Comparison of ENCODE assay signal across 8 mouse cellular contexts in genomic region chr11:17181807-17182206, GRCm38 (mm10). TPM values are rescaled to one million over a fixed set of nuclear protein-coding genes. Genes with fewer than 3 reads are reported as not detected.
DNase-seq lines count a peak whose midpoint lies in the region; ATAC-seq and TF ChIP-seq lines count a peak whose summit lies in the region.

Gene Wdr92 (plus strand): TSS chr11:17182107.

- no peaks in the 10 kb centered on the region for H3K27me3 ChIP-seq in forebrain, embryonic 12.5 days
- H3K27me3 ChIP-seq in limb, embryonic 11.5 days (ENCODE audit: control insufficient read depth, insufficient read depth, low read length) = no peaks in the 10 kb centered on the region

- intact Hi-C loops in left cerebral cortex, postnatal 25 days (cut with DNase I) = no loop called here

- H3K9me3 ChIP-seq in forebrain, embryonic 12.5 days = no peaks in the 10 kb centered on the region
- no peaks in the 10 kb centered on the region for H3K9me3 ChIP-seq in limb, embryonic 11.5 days (ENCODE audit: control insufficient read depth, low read length)

- no peak for TF ChIP-seq CTCF in lung, adult 2 months (IDR thresholded peaks at IDR 0.05; ENCODE audit: insufficient read depth, low read length)

- no peak for TF ChIP-seq POLR2A in lung, adult 2 months (IDR thresholded peaks at IDR 0.05; ENCODE audit: borderline replicate concordance, extremely low read depth, low read depth, low read length)

- no peak within 1 kb of the TSS for H3K4me2 ChIP-seq in forebrain, embryonic 12.5 days
- H3K4me2 ChIP-seq in limb, embryonic 11.5 days (ENCODE audit: low read depth, severe bottlenecking) = no peak within 1 kb of the TSS

- no peak within 1 kb of the TSS for H3K27ac ChIP-seq in forebrain, embryonic 12.5 days
- no peak within 1 kb of the TSS for H3K27ac ChIP-seq in limb, embryonic 11.5 days (replicated peaks; ENCODE audit: low read depth, low read length)

- no peaks in the 10 kb centered on the region for H3K36me3 ChIP-seq in forebrain, embryonic 12.5 days (replicated peaks)
- no peaks in the 10 kb centered on the region for H3K36me3 ChIP-seq in limb, embryonic 11.5 days (ENCODE audit: control insufficient read depth, insufficient read depth, low read length)

- 80% methylated on average over 3 of the region's 3 CpGs for WGBS in forebrain, embryonic 12.5 days
- 93% methylated on average over 3 of the region's 3 CpGs for WGBS in limb, embryonic 11.5 days
- WGBS in lung, adult 2 months = 55% methylated on average over 3 of the region's 3 CpGs

- no peak for ATAC-seq in forebrain, embryonic 12.5 days (ENCODE audit: low FRiP score)
- no peak for ATAC-seq in limb, embryonic 11.5 days (ENCODE audit: insufficient number of reproducible peaks, low FRiP score, low TSS enrichment, low read depth)

- no peak for DNase-seq in urinary bladder, adult 2 months (ENCODE audit: low spot score)
- no peak for DNase-seq in urinary bladder, postnatal 25 days (ENCODE audit: low spot score)
- no peak for DNase-seq in limb, embryonic 11.5 days (ENCODE audit: low spot score)
- DNase-seq in left cerebral cortex, adult 9 months (ENCODE audit: low spot score in 2 of 2) = no peak
- no peak for DNase-seq in left cerebral cortex, postnatal 25 days (ENCODE audit: low spot score in 2 of 2)
- DNase-seq in lung, adult 2 months = no peak
- no peak for DNase-seq in thymus, postnatal 4 days

- no peak within 1 kb of the TSS for H3K9ac ChIP-seq in forebrain, embryonic 12.5 days
- no peak within 1 kb of the TSS for H3K9ac ChIP-seq in limb, embryonic 11.5 days (ENCODE audit: low read length)

- no peaks in the 10 kb centered on the region for H3K4me1 ChIP-seq in forebrain, embryonic 12.5 days
- H3K4me1 ChIP-seq in limb, embryonic 11.5 days (ENCODE audit: control insufficient read depth, insufficient read depth, low read length) = no peaks in the 10 kb centered on the region
- H3K4me1 ChIP-seq in lung, adult 2 months (ENCODE audit: control insufficient read depth, insufficient read depth, low read length) = peaks cover 10% of the 10 kb centered on the region

- H3K4me3 ChIP-seq in forebrain, embryonic 12.5 days (replicated peaks) = no peak within 1 kb of the TSS
- H3K4me3 ChIP-seq in limb, embryonic 11.5 days (ENCODE audit: low read depth, low read length) = no peak within 1 kb of the TSS
- H3K4me3 ChIP-seq in lung, adult 2 months (replicated peaks; ENCODE audit: extremely low read depth, low read depth, low read length) = no peak within 1 kb of the TSS

RNA-seq across cellular contexts. Expression of gene Wdr92, which starts in this region (rescaled TPM):
- polyA plus RNA-seq in urinary bladder, adult 2 months (2012; rRNA removed) = 11.1 and 11.8 TPM in 2 replicates
- polyA plus RNA-seq in forebrain, embryonic 12.5 days (2016; fragmentation: Nextera tagmentation; extraction: Ambion mirVana) = 21.9 and 22.3 TPM in 2 replicates
- 32.1 and 33.8 TPM in 2 replicates for polyA plus RNA-seq in limb, embryonic 11.5 days (2014; fragmentation: Nextera tagmentation; extraction: Ambion mirVana)
- 1 to 10 TPM; 7.8 to 9.0 TPM for total RNA-seq in left cerebral cortex, postnatal 25 days (2021)
- 4.5 and 6.5 TPM in 2 replicates for polyA plus RNA-seq in lung, adult 2 months (2012; rRNA removed)
